Mouse (Mus musculus) myocyte (in vitro differentiated cells): Measurements from ENCODE around the gene Mrps27.

Experiments used
- E2F4 ChIP-seq: IDR thresholded peaks from one replicate; pipeline ENCODE4 v1.6.1; 2011; ENCODE audit warnings: mild to moderate bottlenecking, control low read depth, moderate library complexity; ENCODE audit not compliant: insufficient read depth
- POLR2A ChIP-seq: IDR thresholded peaks from one replicate; pipeline ENCODE4 v1.6.1; 2011; ENCODE audit warnings: low read depth, mild to moderate bottlenecking, control low read depth, moderate library complexity; ENCODE audit not compliant: insufficient read length
- TCF12 ChIP-seq: IDR thresholded peaks from one replicate; pipeline ENCODE4 v1.6.1; 2011; ENCODE audit warnings: mild to moderate bottlenecking, control low read depth; ENCODE audit not compliant: poor library complexity, insufficient read depth, severe bottlenecking
- USF1 ChIP-seq: IDR thresholded peaks from one replicate; pipeline ENCODE4 v1.6.1; 2011; ENCODE audit warnings: low read depth, mild to moderate bottlenecking, control low read depth, moderate library complexity

DNA sequence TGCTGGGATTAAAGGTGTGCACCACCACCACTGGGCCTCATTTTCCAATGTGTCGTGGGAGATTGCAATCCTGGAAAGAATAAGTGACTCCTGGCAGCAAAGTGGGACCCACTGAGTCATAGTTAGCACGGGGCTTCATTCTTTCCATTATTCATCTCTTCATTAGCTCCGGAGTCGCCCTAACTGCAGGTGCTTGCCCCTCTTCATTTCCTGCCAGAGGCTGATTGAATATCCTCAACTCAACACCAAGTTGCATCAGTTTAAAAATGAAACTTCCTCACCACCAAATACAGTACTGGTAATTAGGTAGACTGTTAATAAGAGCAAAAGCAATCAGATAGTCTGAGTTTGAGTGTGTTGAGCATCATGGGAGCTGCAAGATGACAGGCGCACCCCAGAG, 30.5 kb upstream of the Mrps27 start:
- TF ChIP-seq POLR2A (no peak), USF1 (no peak), TCF12 (no peak), E2F4 (no peak)
